Mouse (Mus musculus): Measurements from ENCODE around the gene Gm3183. TPM values are rescaled to one million over a fixed set of nuclear protein-coding genes. Genes with fewer than 3 reads are reported as not detected.
"Not testable (repeated sequence)": the region's sequence is repeated elsewhere in the genome, so short reads cannot be mapped to it uniquely, and the experiment has no call there.

Gm3183 gene
- total RNA-seq (2022): not detected

GRCm38 (mm10) chr5:94865136-94865535 is at the start of gene Gm3183:
Gene Gm3183, plus strand, starts transcription at chr5:94865436.
- not testable (repeated sequence) for DNase-seq (ENCODE audit: low spot score in 2 of 2)

Other genes starting within 250 kb of the Gm3183 start
- gene Gm3147, start 249.1 kb upstream of the Gm3183 start, total RNA-seq (2022): not detected
- not detected for gene Gm6509, start 241.5 kb upstream of the Gm3183 start, total RNA-seq (2022)
- not detected for gene Gm6205, start 217.1 kb upstream of the Gm3183 start, total RNA-seq (2022)
- not detected for gene Gm6367, start 123.2 kb downstream of the Gm3183 start, total RNA-seq (2022)
- not detected for gene Gm7942, start 241.5 kb downstream of the Gm3183 start, total RNA-seq (2022)

All from left cerebral cortex, adult 8-10 months (tissue).